Mouse (Mus musculus) CD4-positive, CD25-positive, alpha-beta regulatory T cell, adult 4 months (primary cell): Measurements from ENCODE around the gene Cse1l. TPM values are rescaled to one million over a fixed set of nuclear protein-coding genes. Genes with fewer than 3 reads are reported as not detected.
A peak's percentile ranks its signal among the peaks of the same experiment; 100 is the strongest.

Source experiments
- ATAC-seq: one replicate; pipeline ENCODE4 v1.8.0; 2017
- polyA plus RNA-seq, 2 experiments: library from polyadenylated mRNA; unstranded; fragments of 100-300 nt; shearing (Covaris generic); gene quantifications; one replicate each; pipeline ENCODE4 v1.2.1; 2017

Cse1l gene
- 10 to 100 TPM; 59.7 to 62.8 TPM for polyA plus RNA-seq

DNA sequence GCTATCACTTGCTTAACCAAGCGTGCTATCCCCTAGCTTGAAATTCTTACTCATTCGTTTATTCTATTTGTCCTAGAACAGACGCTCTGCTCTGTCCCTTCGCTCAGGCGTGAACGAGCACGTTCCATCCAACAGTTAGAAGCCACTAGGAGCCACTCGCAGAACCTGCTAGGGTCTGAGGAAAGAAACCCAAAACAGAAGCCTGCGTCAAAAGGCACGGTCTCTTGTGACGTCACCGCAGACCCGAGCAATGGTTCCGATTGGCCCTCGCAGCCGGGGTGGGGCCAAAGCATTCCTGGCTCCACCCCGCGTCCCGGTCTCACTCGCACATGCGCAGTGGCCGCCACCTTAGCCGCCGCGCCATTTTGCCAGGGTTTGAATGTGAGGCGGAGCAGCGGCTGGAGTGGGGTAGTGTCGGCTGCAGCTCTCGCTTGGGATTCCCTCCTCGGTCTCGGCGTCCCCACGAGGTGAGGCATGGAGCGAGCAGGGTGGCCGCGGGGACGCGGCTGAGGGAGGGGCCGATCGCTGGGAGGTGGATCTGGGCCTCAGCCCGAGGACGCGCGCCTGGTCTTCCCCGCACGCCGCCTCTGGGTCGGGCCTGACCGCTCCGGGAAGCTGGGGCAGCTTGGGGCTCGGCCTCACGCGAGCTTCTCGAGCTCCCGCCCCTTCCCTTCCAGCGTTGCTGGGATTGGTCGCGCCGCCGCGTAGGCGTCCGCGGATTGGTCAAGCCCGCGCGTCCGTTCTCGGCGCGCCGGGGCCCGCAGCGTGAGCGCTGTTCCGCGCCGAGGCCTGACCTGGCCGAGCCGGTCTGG, at the start of gene Cse1l:
Gene Cse1l, plus strand, starts transcription at position 330 of the 812 bp plus-strand sequence.
- peak; percentile 92 for ATAC-seq

DNA sequence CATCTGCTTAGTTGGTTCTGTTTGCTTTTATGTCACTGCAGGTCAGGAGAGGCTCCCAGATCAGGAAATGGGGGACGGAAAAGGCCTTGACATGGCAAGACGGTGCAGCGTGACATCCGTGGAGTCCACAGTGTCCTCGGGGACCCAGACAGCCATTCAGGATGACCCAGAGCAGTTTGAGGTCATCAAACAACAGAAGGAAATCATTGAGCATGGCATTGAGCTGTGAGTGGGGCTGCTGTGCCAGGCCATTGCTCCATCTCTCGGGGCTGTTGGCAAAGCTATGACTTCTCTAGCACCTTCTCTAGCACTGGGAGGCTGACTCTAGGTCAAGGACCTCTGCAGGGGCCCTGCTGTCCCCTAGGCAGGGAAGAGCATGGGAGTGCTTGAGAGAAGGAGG, 49.5 kb upstream of the Cse1l start:
- no peak for ATAC-seq

DNA sequence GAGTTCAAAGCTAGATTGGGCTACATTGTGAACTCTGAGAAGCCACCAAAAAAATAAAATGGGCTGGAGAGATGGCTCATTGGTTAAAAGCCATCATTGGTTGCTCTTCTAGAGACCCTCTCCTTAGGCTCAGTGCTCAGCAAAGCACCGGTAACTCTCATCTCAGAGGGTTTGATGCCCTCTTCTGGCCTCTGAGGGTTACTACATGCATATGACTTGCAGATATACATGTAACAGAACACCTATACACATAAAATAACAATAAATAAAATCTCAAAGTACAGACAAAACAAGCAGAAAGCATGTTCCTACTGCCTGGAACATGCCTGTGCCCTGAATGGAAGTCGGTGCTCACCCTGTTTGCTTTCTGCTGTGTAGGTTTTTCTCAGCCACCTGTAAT, 48.7 kb upstream of the Cse1l start:
- ATAC-seq: no peak

GRCm38 (mm10) chr2:166859214-166859613, 46.6 kb upstream of the Cse1l start:
- no peak for ATAC-seq

DNA sequence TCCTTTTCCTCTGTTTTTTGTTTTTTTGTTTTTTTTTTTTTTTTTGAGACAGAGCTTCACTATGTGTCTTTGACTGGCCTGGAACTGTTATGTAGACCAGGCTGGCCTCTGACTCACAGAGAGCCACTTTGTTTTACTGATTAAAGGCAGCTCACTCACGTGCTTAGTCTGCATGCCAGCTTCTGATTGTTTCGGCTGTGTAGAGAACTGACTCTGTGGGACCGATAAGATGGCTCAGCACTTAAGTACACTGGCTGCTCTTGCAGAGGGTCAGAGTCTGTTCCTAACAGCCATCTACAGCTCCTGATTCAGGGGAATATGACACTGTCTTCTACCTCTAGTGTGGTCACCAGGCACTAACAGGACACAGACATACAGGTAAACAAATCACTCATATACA, 43.3 kb upstream of the Cse1l start:
- ATAC-seq: no peak

DNA sequence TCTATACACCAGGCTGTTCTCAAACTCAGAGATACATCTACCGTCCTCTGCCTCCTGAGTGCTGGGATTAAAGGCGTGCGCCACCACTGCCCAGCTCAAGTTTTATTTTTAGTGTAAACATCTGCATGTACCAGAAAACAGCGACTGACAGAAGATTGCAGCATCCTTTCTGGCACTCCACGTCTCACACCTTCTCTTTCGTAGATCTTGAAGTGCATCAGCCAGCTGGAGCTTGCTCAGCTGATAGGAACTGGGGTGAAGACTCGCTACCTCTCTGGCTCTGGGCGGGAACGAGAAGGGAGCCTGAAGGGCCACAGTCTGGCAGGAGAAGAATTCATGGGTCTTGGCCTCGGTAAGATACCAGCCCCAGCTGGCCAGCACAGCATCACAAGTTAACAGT, 40.4 kb upstream of the Cse1l start:
- ATAC-seq: no peak

DNA sequence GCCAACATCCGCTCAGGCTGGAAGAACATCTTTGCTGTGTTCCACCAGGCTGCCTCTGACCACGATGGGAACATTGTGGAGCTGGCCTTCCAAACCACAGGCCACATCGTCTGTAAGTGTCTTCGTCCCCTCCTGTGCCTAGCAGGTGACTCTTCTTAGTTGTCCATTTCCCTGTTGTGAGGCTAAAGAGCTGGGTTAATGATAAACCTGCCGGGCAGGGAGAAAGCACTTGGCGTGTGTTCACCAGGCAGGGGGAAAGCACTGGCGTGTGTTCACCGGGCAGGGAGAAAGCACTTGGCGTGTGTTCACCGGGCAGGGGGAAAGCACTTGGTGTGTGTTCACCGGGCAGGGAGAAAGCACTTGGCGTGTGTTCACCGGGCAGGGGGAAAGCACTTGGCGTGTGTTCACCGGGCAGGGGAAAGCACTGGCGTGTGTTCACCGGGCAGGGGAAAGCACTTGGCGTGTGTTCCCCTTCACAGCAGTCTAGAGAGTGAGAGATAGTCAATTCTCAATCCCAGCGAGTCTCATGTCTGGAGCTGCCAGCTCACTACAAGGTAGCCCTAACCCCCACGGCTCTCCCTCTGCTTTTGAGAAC, 35.5 kb upstream of the Cse1l start:
- no peak for ATAC-seq

- ATAC-seq: no peak
Observed at GRCm38 (mm10) chr2:166870899-166871298, 34.9 kb upstream of the Cse1l start.

DNA sequence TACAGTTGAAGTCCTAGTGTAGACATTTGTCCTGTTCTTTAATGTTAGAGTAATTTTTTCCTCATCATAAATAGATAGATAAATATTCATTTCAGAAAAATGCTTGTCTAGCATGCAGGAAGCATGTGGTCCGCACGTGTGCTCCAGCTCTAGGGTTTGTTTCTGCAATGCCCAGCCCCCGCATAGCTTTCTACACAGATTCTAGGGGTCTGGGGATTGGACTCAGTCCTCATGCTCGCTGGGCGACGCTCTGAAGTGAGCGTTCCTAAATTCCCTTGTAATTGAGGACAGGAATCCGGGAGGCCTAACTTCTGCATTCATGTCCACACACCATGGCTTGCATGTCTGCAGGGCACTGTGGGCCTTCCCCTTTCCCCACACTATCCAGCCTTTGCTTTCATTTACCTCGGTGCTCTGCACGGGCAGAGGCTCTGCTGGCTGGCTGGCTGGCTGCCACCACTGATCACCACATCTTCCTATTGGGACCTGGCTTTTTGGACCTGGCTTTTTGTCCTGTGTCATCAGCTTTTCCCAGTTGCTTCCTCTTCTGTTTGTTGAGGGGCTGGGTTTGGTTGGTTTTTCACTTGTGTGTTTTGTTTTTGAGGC, 31.1 kb upstream of the Cse1l start:
- no peak for ATAC-seq

DNA sequence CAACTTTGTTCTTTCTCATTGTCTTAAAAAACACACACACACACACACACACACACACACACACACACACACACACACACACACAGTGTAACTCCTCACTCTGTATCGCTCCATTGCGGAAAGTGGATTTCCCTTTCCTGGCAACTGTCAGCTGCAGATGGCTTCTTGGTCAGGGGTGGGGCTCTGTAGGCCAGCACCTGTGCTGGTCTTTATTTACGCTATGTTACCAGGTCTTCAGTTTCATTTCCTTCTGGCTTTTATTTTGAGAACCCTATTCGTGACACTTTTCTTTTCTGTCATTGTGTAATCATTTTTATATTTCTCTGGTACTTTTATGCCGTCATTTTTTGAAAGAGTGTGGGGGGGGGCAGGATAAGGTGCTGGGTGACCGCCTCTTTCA, 30.3 kb upstream of the Cse1l start:
- ATAC-seq: no peak

- ATAC-seq: no peak
Observed at GRCm38 (mm10) chr2:166876331-166876730, 29.5 kb upstream of the Cse1l start.

DNA sequence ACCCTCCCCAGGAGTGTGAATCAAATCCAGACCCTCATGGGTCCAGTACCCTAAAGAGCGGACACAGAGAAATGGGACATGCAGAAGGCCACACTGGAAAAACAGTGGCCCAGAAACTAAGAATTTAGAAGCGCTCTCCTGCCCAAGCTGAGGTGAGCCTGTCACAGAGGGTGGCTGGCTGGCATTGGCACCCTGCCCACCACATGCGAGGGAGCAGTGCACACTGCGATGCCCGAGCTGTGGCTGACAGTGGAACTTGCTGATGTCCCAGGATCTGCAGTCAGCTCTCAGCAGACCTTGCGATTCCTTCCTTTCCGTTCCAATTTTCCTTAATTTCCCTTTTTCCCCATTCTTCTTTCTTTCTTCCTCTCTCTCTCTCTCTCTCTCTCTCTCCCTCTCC, 20.8 kb upstream of the Cse1l start:
- no peak for ATAC-seq

DNA sequence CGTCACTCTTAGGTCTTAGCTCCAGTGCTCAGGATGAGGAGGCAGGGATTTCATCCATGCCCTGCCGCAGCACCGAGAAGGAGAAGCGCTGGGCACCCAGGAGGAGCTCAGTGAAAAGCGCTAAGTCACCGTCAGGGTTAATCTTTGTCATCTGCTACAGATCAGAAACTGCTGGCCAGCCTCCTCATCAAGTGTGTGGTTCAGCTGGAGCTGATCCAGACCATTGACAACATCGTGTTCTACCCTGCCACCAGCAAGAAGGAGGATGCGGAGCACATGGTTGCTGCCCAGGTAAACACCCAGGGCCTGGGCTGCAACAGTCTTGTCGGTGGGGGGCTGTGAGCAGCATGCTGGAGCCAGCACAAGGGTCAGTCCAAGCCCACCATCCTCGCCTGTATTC, 20.2 kb upstream of the Cse1l start:
- ATAC-seq: no peak

GRCm38 (mm10) chr2:166886231-166886630, 19.6 kb upstream of the Cse1l start:
- no peak for ATAC-seq

DNA sequence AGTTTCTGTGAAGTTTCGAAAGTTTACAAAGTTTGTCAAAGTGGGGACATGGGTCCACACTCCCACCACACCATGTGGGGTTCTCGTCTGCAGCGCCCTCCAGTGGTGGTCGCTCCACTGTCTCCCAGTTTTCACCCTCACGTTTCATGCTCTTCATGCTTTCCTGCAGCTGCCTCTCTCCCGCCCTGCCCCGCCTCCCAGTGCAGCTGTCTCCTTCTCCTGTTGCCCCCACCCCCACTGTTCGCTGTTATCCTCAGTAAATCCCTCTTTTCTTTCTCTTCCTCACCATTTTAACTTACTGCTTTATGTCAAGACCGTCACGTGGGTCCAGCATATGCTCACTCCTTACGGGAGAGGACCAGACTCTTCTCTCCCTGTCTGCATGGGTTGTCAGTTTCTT, 18.0 kb upstream of the Cse1l start:
- no peak for ATAC-seq

GRCm38 (mm10) chr2:166891366-166891880, 14.4 kb upstream of the Cse1l start:
- ATAC-seq: no peak

DNA sequence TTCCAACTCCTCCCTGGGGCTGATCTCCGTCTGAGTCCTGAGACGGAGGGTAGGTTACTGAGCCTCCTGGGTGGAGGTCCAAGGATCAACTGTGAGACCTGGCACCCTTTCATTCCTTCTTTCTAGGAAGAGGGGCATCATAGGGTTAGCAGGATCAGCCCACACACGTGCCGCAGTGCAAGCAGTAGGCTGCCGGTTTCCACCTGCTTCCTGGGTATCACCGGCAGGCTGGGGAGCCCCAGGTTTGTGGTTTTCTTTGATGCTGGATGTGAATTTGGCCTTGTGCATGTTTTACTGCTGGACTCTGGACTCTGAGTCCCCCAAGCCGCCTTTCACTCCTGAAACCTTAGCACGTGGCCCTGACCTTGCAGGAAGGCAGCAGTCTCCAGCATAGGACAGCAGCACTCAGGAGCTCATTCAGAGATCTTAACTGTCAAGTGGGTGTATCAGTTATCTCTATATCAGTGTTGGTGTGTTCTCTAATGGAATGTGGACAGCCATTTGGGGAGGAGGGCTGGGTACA, 13.6 kb upstream of the Cse1l start:
- no peak for ATAC-seq

DNA sequence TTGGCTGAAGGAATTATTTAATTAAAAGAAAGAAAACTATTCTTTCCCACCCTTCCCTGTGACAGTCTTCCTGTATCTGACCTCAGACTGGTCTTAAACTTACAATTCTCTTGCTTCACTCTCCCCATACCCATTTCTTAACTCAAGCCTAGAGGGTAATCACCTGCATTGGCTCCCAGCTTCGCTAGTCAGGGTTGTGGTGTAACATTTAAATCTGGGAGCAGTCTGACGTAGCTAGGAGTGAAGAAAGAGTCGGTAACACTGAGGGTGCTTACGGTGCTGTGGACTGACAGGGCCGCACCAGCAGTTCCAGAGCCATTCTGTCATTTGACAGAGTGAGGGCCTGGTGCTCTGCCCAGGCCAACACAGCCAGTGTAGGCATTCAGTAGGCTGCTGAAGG, 12.8 kb upstream of the Cse1l start:
- no peak for ATAC-seq

DNA sequence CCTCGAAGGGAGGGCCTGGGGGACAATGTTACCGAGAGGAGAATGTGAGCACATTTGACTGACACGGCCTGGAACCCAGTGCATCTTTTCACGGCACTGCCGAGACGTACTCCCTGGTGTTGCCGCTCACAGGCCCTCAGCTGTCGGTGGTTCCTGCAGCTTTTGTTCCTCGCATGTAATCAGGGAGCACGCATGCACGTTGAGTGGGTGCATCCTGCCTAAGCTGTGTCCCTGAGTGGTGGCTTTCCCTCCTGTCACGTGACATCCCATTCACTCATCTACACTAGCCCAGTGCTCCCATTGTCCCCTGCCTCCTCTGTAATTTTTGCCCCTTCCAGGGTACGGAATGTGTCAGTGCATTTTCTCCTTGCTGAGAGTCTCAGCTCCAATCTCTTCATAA, 9.5 kb upstream of the Cse1l start:
- no peak for ATAC-seq

DNA sequence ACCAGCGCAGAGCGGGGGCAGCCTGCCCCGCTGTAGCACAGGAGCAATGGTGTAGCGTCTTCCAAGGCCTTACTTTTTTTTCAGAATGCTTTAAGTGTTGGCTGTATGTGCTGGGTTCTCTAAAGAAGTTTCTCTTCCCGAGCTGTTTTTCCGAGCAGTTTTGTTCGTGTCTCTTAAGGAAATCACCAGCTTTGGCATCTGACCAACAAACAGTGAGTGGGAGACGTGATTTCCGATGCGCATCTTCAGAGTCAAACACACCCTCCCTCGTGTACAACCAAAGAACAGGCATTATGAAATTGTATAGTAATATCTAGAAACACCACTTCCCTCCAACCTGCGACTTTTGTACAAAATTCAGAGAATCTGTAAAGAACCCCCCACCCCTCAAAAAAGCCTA, 8.9 kb upstream of the Cse1l start:
- ATAC-seq: no peak

DNA sequence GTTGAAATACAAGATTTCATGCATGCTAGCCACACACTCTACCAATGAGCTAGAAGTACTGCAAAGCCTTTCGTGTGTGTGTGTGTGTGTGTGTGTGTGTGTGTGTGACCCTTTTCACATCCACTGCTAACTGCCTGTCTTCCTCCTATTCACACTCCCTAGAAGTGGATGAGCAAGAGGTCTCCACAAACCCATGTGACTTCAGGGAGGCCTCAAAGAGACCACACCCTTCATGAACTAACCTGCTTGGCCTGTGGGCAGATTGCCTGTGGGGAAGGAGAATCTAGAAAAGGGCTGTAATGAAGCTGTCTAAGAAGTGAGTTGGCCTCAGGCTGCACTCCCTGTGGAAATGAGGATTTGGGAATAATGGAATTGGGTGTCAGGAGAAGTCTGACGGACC, 6.7 kb upstream of the Cse1l start:
- ATAC-seq: no peak

DNA sequence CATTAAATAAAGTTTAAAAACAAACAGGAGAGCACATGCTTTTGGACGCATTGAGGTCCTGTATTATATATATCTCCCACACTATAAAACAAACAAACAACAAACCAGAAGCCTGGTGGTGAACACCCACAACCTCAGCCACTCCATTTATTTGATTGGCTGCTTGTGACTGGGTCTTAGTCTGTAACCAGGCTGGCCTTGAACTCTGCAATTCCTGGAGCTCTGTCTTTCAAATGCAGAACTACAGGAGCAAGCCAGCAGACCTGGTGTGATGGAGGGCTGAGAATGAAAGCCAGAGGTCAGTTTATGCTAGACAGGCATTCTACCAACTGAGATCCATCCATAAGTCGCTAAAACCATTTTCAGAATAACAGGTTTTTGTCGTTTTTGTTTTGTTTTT, 6.1 kb upstream of the Cse1l start:
- no peak for ATAC-seq

GRCm38 (mm10) chr2:166900792-166901505, 4.9 kb upstream of the Cse1l start:
- ATAC-seq: no peak
